Mouse (Mus musculus): ENCODE results near the gene Rpl27a.

- TF ChIP-seq CTCF (conservative IDR thresholded peaks at IDR 0.05; ENCODE audit: low read length): no peak
- TF ChIP-seq NANOG (IDR thresholded peaks at IDR 0.05; ENCODE audit: borderline replicate concordance, low read length): no peak
- no peak for TF ChIP-seq POU5F1 (IDR thresholded peaks at IDR 0.05; ENCODE audit: borderline replicate concordance, low read length)
These were observed 12.6 kb downstream of the Rpl27a start for GRCm38 (mm10) chr7:109531501-109531900.
